Mouse (Mus musculus) spleen, postnatal 14 days (tissue): ENCODE measurements around the gene Schip1.

ENCODE experiments used
- DNase-seq, 2 experiments: peaks; one replicate each; pipeline ENCODE4 v3.0.0; 2021 to 2022; ENCODE audit warnings: low spot score in 2 of 2

The Schip1 gene

DNA sequence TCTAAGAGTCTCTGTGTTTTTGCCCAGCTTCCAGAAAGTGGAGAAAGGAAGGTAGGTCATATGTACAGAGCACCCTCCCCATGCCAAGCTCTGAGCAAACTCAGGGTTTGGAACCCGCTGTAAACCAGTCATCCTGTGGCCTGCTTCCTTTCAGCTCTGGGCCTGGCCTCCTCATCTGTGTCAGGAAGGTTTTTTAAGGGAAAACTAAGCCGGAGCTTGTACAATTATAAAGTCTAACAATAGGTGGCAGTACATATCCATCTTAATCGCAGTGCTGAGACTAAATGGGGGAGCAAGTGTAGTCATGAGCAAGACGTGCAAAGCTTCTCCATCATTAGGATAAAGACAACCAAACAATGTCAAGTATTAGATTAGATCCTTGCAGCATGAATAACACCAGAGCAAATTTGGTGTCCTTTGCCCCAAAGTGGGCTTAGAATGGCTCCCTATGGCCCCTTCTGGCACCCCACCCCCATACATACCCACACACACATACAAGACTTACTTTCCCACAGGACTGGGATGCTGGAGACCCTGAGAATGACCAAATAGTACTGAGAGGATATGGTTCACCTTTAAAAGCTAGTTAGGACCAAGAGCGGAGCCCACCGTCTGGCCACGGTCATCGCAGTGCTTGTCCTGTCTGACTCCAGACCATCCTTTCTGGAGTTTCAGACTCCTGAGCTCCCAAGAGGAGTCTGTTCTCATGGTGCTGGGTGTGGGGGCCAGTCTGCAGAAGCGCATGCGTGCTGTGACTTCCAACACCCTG lies 550.6 kb downstream of the Schip1 start:
- no peak for DNase-seq

DNA sequence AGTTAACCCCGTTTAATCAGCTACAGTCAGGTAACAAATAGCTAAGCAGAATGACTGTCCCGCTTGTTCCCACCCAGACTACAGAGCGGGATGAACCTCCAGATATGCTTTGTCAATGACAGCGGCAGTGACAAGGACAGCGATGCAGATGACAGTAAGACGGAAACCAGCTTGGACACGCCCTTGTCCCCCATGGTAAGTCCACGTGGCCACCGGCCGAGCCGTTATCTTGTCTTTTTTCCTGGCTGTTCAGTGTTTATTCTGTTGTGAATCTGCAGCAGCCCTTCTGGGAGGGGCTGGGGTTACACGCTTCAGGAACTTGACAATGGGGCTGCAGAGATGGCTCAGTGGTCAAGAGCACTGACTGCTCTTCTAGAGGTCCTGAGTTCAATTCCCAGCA lies 551.8 kb downstream of the Schip1 start:
- DNase-seq = no peak

DNA sequence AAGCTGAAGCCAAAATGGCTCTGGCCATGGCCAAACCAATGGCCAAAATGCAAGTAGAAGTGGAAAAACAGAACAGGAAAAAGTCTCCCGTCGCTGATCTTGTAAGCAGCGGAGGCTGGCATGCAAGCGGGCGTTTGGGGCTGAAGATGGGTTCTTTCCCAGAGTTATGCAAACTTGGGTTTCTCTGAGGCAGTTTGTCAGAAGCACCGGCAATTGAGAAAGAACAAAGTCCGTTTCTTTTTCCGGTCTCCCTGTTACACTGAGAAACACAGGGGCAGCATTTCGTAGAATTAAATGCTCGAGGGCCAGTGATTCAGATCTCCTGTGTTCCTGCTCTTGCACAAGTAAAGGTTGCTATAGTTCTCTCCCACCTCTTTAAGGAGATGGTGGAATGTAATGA lies 553.1 kb downstream of the Schip1 start:
- DNase-seq = no peak

DNA sequence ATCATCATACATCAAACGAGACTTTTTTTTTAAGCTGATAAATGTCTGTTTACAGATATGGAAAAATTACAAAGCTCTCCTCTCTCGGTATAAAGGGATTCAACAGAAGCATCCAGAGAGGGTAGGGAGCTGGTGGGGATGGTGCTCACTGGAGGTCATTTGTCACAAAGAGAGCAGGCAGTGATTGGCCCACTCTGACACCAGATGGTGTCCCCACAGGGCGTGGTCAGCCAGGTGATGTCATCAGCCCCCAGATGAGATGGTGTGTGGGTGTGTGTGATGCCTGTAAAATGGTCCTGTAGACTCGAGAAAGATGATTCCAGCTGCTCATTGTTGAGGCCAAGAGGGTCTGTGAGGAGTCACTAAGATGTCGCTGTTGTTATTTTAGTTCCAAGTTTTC lies 554.5 kb downstream of the Schip1 start:
- no peak for DNase-seq

DNA sequence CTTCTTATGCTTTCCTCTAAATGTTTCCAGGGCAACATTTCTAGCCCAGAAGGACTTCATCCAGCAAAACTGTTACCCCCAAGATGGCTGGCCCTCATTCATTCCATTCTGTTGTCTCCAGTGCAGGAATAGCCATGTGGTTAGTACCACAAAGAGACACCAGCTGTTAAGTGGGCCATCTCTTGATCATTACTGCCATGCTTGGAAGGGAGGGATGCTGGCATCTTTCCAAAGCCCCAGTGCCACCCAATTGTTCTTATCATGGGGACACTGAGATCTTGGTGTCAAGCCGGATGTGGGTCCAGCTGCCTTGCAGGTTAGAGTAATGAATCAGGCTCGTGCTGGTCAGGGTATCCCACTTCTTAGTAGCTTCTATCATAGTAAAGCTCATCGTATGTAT lies 557.4 kb downstream of the Schip1 start:
- DNase-seq = no peak

DNA sequence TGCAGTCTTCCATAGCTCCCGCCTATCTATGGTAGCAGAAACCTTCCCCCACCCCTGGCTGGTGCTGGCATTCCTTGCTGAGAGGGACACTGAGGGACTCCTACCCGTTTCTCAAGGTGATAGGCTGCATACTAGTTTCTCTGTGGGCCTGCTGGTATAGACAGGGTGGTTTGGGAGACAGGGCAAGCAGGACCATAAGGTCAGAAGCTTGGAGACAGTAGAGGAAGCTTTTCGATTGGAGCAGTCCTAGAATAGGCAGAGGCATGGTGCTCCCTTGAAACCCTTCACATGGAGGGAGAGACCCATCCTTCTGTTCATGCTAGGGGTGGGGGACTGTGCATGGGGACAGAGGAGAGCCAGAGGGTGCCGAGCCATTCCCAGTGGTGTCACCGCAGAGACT lies 558.4 kb downstream of the Schip1 start:
- no peak for DNase-seq

DNA sequence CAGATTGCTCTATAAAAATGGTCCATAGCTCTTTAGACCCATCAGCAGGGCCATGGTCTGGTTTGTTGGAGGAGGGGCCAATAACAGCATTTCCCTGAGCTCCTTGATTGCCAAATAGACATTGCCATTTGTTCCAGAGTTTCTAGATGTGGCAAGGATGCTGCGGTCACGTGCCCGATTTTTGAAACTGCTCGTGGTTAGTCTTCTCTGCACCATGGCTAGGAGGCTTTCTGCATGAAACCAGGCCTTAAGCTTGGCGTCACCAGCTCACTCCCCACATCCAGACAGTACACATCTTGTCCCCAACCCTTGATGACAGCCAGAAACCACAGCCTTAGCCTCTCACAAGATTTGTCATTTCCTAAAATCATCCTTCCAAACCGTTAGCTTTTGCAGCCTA lies 559.9 kb downstream of the Schip1 start:
- no peak for DNase-seq

DNA sequence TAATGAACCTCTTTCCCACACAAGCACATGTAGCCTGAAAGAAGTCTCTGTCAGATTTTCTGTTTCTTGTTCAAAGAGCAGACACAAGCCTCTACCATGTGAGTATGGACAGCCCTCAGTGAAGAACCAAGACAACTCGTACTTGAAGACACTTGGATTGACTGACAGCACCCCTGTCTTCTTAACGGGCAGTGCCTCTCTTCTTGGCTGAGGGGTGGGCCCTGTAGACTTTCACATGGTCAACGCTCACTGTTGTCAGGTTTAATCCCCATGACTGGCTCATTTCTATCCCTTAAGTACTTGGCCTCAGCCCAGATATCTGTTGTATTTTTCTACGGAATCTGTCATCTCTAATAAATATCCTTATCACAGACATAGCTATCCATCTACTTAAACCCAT lies 565.7 kb downstream of the Schip1 start:
- no peak for DNase-seq

DNA sequence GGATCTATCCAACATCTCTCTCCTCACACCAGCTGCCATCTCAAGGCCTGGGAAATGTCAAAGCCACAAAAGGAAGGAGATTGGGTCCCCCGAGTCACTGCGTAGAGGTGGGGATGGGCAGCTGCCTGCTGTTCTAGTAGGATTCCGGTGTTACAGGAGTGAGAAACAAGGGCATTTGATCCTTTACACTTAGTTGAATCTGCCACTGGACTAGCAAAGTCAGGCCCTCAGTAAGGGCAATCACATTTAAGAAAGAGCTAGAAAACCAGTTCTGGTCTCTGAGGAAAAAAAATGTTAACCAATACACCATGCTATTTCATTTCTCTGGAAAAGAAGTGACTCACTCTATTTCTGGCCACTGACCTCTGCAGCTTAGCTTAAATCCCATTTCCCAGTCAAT lies 566.2 kb downstream of the Schip1 start:
- no peak for DNase-seq

DNA sequence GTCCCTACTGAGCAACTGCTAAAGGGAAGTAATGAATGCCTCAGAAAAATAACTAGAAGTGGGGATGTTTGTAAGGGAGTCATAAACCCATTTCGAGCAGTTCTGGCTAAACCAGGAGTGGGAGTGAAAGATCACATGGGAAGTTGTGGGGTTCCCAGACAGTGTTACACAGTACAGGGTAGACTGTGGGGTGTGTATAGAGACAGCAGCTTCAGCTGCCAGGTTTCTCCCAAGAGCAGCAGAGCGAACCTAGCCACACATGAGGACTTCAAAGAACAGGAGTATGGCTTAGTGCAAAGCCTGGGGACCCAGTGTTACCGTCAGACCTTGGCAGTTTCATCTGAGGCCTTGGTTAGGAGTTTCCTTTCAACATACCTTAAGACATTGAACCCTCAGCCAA lies 568.1 kb downstream of the Schip1 start:
- no peak for DNase-seq

DNA sequence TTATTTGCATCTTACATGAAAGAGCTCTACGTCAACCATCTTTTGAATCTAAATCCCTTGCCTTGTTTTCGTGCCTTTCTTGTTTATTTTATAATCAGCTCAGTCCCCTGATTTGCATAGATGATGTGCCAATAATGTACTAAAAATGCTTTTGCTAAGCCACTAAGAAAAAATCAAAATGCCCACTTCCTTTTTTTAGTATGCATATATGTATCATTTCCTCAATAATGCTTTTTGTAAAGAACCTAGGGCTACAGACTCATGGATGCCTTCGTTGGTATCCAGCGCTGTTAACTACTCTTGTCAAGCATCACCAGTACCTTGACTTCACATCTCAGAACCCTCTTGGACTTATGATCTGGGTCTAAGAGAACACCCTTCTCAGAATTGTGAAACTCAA lies 569.0 kb downstream of the Schip1 start:
- DNase-seq = no peak

DNA sequence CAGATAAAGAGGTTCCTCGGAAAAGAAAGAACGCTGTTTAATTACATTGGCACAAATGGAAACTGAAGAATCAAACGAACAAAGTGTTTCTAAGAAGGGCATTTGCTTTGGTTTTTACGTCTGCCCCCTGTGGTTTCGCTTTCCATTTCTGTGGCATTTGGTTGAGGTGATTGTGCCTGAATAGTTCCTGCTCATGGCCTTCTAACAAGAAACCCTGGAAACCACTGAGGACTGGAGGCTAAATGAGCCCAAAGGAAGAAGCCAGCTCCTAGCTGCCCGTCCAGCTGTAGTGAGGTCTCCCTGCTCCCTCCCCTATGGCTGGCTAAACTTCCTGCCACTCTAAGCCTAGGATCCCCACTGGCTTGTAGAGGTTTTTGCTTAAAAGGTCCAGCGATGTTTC lies 573.4 kb downstream of the Schip1 start:
- DNase-seq = no peak

DNA sequence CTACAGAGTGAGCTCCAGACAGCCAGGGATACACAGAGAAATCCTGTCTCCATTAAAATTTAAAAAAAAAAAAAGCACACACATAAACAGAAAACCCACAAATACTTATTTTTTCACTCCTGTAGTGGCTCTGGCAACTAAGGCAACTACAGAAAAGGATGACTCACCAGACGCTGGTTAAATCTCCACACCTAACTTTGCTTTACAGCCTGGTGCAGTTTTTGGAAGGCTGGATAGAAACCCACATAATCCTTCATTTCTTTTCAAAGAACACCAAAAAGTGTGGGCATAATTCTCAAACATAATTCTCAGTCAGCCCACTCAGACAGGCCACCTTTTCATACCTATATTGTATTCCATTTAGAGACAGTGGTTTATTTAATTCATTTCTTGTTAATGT lies 574.1 kb downstream of the Schip1 start:
- DNase-seq = no peak

DNA sequence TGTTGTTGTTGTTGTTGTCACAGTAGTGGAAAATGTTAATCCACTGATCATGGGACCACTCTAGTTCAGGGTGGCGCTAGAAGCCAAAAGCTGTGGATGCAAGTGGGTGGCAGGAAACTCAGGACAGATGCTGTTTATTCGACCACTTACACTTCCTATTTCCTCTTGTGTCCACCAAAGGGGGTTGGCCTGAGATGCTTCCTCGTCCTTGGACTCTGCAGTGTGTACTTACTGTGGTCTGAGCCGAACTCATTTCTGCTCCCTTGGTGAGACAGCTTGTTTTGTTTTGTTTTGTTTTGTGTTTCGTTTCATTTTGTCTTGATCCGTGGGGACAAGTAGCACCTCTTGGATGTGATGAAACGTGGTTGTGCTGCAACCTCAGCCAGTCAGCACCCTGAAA lies 578.3 kb downstream of the Schip1 start:
- no peak for DNase-seq

DNA sequence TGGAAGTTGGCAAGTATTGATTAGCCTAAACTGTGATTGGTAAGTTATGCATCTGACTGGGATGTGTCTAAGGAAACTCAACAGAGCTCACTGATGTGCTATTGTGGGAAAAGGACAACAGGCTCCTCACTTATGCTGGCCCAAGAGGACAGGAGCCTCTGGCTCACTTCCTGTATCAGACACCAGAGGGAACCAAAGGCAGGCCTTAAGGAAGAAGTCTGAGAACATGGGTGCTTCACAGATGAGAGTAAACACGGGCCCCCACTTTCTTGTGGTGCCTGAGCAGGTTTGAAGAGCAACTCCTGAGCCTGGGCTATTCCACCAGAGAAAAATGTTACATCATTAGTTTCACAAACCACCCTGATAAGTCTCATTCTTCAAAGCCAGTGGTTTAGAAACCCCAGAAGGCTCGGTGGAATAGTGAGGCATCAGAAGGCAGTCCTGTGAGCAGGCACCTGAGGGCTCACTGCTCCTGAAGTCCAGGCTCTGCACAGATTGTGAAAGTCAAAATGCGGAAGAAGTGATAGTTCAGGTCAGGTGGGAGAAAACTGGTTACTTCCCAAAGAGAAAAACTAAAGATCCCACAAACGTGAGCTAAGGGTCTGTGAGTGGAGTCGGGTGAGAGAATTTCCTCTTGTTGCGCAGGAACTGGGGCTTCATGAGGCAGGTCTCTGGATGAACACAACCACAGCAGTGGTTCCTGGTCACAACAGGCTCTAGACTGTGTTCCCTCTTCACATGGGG lies 582.0 kb downstream of the Schip1 start:
- peak in 1 of 2 experiments; percentile 23 for DNase-seq

DNA sequence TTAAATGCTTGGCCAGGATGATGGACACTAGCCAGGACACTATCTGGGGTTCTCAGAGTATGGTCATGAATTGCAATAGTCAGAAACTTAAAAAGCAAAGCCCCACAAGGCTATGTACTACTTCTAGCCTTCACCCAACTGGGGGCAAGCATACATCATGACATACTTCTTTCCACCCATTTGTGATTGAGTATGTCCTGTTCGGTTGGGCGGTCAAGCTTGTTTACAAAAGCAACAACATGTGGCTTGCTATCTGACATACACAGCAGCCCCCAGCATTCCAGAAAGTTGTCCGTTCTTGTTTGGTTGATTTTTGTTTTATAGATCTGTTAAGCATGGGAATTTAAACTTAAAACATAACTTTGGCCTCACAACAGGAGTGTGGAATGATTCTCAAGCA lies 582.7 kb downstream of the Schip1 start:
- no peak for DNase-seq

DNA sequence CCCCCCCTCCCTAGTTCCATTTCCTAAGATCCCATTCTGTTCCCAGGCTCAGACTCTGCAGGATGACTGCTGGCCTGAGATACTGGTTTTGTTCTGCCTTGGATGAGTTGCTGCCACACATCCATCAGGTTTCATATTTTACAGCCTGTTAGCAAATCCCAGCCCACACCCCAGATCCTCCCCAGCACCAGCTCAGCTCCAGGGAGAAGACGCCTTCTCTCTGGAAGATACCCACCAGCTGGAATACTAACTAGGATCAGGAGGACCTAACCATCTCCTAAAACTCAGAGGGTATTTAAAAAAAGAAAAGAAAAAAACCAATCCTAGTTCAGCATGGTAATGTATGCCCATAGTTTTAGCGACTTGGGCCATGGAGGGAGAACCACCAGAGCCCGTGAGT lies 585.6 kb downstream of the Schip1 start:
- no peak for DNase-seq

DNA sequence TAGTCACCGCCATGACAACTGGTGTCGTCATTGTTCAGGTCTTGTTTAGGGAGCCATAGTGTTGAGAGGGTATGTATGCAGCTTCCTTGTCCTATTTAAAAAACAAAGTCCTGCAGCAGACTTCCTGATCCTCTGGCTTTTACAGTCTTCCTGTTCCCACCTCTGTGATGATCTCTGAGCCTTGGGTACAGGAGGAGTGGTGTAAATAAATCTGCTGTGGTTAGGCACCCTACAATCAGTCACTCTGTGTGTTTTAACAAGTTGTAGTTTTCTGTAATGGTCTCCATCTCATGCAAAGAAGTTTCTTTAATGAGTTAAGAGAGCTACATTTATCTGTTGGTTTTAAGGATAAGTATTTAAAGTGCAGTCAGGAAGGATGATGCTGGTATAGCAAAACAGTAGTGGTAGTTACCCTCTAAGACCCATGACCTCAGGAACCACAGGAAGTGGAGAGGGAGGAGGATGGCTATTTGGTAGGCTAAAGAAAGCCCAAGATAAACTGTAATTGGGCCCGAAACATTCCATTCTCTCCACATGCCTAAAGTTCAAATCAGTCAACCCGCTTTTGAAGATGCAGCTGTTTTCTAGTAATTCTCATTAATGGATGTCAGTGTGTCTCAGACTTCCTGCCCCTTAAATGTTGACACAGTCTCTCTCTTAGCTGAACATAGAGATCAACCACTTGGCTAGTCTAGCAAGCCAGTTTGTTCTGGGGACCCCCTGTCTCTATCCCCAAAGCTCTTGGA lies 592.2 kb downstream of the Schip1 start:
- DNase-seq = no peak

DNA sequence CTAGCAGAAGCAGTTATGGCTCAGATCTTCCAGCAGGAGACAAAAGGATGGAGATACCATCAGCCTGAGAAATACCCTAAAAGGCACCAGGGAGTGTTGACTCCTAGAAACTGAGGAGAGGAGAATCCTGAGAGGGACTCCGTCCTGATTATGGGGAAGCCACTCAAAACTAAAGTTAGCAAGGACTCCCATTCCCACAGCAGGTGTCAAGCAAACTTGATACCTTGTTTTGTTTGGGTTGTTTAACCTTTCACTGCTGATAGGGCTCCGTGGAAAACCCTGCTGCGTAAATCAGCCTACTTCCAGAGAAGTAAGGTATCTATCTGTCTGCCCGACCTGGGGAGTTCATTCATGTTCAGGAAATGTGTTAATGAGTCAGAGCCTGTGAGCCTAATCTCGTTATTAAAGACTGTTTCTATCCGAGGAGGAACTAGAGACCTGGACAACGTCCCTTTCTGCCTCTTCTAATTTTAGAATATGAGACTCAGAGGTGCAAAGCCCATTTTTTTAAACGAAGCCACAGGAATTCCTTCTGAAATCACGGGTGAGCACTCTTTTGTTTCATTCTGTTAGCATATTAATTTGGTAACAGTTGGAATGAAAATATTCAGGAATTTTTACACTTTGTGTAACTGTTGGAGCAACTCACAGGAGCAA lies 593.1 kb downstream of the Schip1 start:
- DNase-seq = no peak

DNA sequence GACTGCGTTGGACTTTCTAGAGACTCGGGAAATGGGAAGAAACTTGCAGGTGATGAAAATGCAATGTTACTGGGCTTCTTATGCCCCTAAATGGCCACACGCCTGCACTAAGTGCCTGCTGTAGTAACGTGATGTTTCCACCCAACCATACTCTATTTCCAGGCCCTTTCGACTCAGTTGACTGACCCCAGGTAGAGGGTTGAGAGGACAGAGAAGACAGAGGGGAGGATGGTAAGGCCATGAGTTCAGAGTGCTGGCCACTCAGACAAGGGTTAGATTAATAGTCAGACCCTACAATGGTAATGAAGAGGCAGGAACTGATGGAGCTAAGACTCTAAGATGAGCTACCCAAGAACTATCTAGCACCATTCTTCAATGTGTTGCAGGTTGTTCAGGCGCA lies 595.4 kb downstream of the Schip1 start:
- DNase-seq = no peak

DNA sequence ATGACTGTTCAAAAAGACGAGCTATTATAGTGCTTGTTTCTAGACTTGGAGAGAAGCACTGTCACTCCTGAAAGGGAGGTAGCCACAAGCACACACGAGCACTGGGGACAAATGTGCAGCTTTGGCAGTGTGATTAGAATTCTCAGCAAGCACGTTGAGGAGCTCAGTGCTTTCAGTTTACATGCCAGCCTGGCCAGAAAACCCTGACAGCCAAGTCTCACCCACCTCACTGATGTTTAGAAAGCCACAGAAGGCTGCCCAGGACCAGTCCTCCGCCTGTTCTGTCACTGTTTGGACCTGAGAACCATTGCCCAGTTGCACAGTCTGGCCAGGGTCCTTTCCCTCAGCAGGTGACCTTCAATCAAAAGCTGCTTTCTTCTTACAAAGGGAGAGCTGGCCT lies 595.9 kb downstream of the Schip1 start:
- DNase-seq = no peak

DNA sequence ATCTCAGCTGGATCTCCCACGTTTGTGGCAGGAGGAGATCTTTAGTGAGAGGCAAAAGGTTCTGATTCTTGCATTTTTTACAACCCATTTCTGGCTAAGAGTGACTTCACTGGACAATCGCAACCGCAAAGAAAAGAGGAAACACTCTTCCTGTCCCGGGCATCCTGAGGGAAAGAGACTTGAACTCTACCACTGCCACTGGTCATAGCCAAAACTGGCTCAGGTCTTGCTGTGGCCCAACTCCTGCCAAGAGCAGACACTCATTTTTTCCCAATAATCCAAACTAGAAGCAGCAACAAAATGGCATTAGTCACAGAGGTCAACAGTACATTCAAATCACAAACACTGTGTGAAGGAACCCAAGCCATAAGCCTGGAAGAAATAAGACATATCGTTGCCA lies 597.8 kb downstream of the Schip1 start:
- no peak for DNase-seq
